Mouse (Mus musculus): ENCODE data around the gene Rps3a1. TPM values are rescaled to one million over a fixed set of nuclear protein-coding genes. Genes with fewer than 3 reads are reported as not detected.
A peak's percentile ranks its signal among the peaks of the same experiment; 100 is the strongest.

Gene Rps3a1
- total RNA-seq, 1 experiment from 2014 or later = 9,145 TPM

GRCm38 (mm10) chr3:86123251-86123746 is 19.2 kb downstream of the Rps3a1 start:
- no peak for ATAC-seq (replicated peaks in 1 of 2; ENCODE audit: insufficient read depth in 1 of 2, low FRiP score in 2 of 2, low TSS enrichment in 1 of 2, low read depth in 1 of 2, poor library complexity in 2 of 2, severe bottlenecking in 2 of 2)

GRCm38 (mm10) chr3:86122156-86122555 is 20.3 kb downstream of the Rps3a1 start:
- ATAC-seq (replicated peaks in 1 of 2; ENCODE audit: insufficient read depth in 1 of 2, low FRiP score in 2 of 2, low TSS enrichment in 1 of 2, low read depth in 1 of 2, poor library complexity in 2 of 2, severe bottlenecking in 2 of 2) = no peak

- ATAC-seq (replicated peaks in 1 of 2; ENCODE audit: insufficient read depth in 1 of 2, low FRiP score in 2 of 2, low TSS enrichment in 1 of 2, low read depth in 1 of 2, poor library complexity in 2 of 2, severe bottlenecking in 2 of 2) = no peak
These were observed 23.1 kb downstream of the Rps3a1 start for GRCm38 (mm10) chr3:86119237-86119932.

GRCm38 (mm10) chr3:86116951-86117350 is 25.6 kb downstream of the Rps3a1 start:
- ATAC-seq (replicated peaks in 1 of 2; ENCODE audit: insufficient read depth in 1 of 2, low FRiP score in 2 of 2, low TSS enrichment in 1 of 2, low read depth in 1 of 2, poor library complexity in 2 of 2, severe bottlenecking in 2 of 2) = no peak

GRCm38 (mm10) chr3:86114659-86115338 is 27.7 kb downstream of the Rps3a1 start:
- ATAC-seq (replicated peaks in 1 of 2; ENCODE audit: insufficient read depth in 1 of 2, low FRiP score in 2 of 2, low TSS enrichment in 1 of 2, low read depth in 1 of 2, poor library complexity in 2 of 2, severe bottlenecking in 2 of 2) = peak in 1 of 2 experiments; percentile 34; a peak in 1 of 4 replicates

GRCm38 (mm10) chr3:86112766-86113165 is 29.7 kb downstream of the Rps3a1 start:
- no peak for ATAC-seq (replicated peaks in 1 of 2; ENCODE audit: insufficient read depth in 1 of 2, low FRiP score in 2 of 2, low TSS enrichment in 1 of 2, low read depth in 1 of 2, poor library complexity in 2 of 2, severe bottlenecking in 2 of 2)

- ATAC-seq (replicated peaks in 1 of 2; ENCODE audit: insufficient read depth in 1 of 2, low FRiP score in 2 of 2, low TSS enrichment in 1 of 2, low read depth in 1 of 2, poor library complexity in 2 of 2, severe bottlenecking in 2 of 2) = peak; percentile 97
These were observed 32.4 kb downstream of the Rps3a1 start for GRCm38 (mm10) chr3:86110077-86110476.

- no peak for ATAC-seq (replicated peaks in 1 of 2; ENCODE audit: insufficient read depth in 1 of 2, low FRiP score in 2 of 2, low TSS enrichment in 1 of 2, low read depth in 1 of 2, poor library complexity in 2 of 2, severe bottlenecking in 2 of 2)
These were observed 33.4 kb downstream of the Rps3a1 start for GRCm38 (mm10) chr3:86109099-86109498.

GRCm38 (mm10) chr3:86108576-86108975 is 33.9 kb downstream of the Rps3a1 start:
- no peak for ATAC-seq (replicated peaks in 1 of 2; ENCODE audit: insufficient read depth in 1 of 2, low FRiP score in 2 of 2, low TSS enrichment in 1 of 2, low read depth in 1 of 2, poor library complexity in 2 of 2, severe bottlenecking in 2 of 2)

- ATAC-seq (replicated peaks in 1 of 2; ENCODE audit: insufficient read depth in 1 of 2, low FRiP score in 2 of 2, low TSS enrichment in 1 of 2, low read depth in 1 of 2, poor library complexity in 2 of 2, severe bottlenecking in 2 of 2) = no peak
These were observed 34.6 kb downstream of the Rps3a1 start for GRCm38 (mm10) chr3:86107637-86108539.

- ATAC-seq (replicated peaks in 1 of 2; ENCODE audit: insufficient read depth in 1 of 2, low FRiP score in 2 of 2, low TSS enrichment in 1 of 2, low read depth in 1 of 2, poor library complexity in 2 of 2, severe bottlenecking in 2 of 2) = no peak
These were observed 36.3 kb downstream of the Rps3a1 start for GRCm38 (mm10) chr3:86106086-86106632.

- ATAC-seq (replicated peaks in 1 of 2; ENCODE audit: insufficient read depth in 1 of 2, low FRiP score in 2 of 2, low TSS enrichment in 1 of 2, low read depth in 1 of 2, poor library complexity in 2 of 2, severe bottlenecking in 2 of 2) = no peak
These were observed 37.6 kb downstream of the Rps3a1 start for GRCm38 (mm10) chr3:86104909-86105308.

- peak; percentile 9 to 63; a peak in 3 of 4 replicates for ATAC-seq (replicated peaks in 1 of 2; ENCODE audit: insufficient read depth in 1 of 2, low FRiP score in 2 of 2, low TSS enrichment in 1 of 2, low read depth in 1 of 2, poor library complexity in 2 of 2, severe bottlenecking in 2 of 2)
These were observed 38.1 kb downstream of the Rps3a1 start for GRCm38 (mm10) chr3:86104433-86104832.

GRCm38 (mm10) chr3:86103449-86104291 is 38.8 kb downstream of the Rps3a1 start:
- ATAC-seq (replicated peaks in 1 of 2; ENCODE audit: insufficient read depth in 1 of 2, low FRiP score in 2 of 2, low TSS enrichment in 1 of 2, low read depth in 1 of 2, poor library complexity in 2 of 2, severe bottlenecking in 2 of 2) = peak; percentile 48 to 58

- ATAC-seq (replicated peaks in 1 of 2; ENCODE audit: insufficient read depth in 1 of 2, low FRiP score in 2 of 2, low TSS enrichment in 1 of 2, low read depth in 1 of 2, poor library complexity in 2 of 2, severe bottlenecking in 2 of 2) = no peak
These were observed 40.5 kb downstream of the Rps3a1 start for GRCm38 (mm10) chr3:86101956-86102355.

- ATAC-seq (replicated peaks in 1 of 2; ENCODE audit: insufficient read depth in 1 of 2, low FRiP score in 2 of 2, low TSS enrichment in 1 of 2, low read depth in 1 of 2, poor library complexity in 2 of 2, severe bottlenecking in 2 of 2) = no peak
These were observed 48.6 kb downstream of the Rps3a1 start for GRCm38 (mm10) chr3:86093907-86094306.

Data from hematopoietic stem cell, adult 5-6 weeks (primary cell).